Mouse (Mus musculus) midbrain, embryonic 15.5 days (tissue): ENCODE data around the gene Phf21a. TPM values are rescaled to one million over a fixed set of nuclear protein-coding genes. Genes with fewer than 3 reads are reported as not detected.

ENCODE experiments used
- microRNA counts: library from miRNA; unstranded; fragments of <30 nt; microRNA quantifications from one replicate; lab custom pipeline; 2016
- microRNA-seq: library from miRNA; unstranded; fragments of <30 nt; microRNA quantifications from one replicate; pipeline ENCODE4, GENCODE M21; 2016
- polyA plus RNA-seq: library from polyadenylated mRNA; unstranded; fragments of >200 nt; fragmentation: Nextera tagmentation; extraction: Ambion mirVana; gene quantifications from 2 replicates; pipeline ENCODE4 v1.2.1, GENCODE M21; 2015

Gene Phf21a
- polyA plus RNA-seq, 1 experiment from 2014 or later: 40.4 TPM

MicroRNA genes within 50 kb of the gene (microRNA counts, 519-probe panel; counts per million panel counts)
- microRNA mmu-miR-1955 (lab: Ali Mortazavi, UCI): 3,284 counts per million, percentile 76 among the panel's probes with 10 or more counts

Small RNAs within 50 kb of the gene (microRNA-seq; reads per million reads assigned to microRNA genes)
- gene Mir1955 (19.1 reads per million, percentile 36 among the genes with 10 or more reads in this experiment), gene Mir7000 (1.1 reads per million)

Other genes with a start within 250 kb of the Phf21a start
- 0.57 and 0.66 TPM in 2 replicates for gene Chrm4, start 165.9 kb upstream of the Phf21a start, polyA plus RNA-seq
- gene Mdk, start 160.8 kb upstream of the Phf21a start, polyA plus RNA-seq: 132 and 158 TPM in 2 replicates
- 0.20 and 0.31 TPM in 2 replicates for gene Gm9821, start 147.4 kb upstream of the Phf21a start, polyA plus RNA-seq
- gene Dgkz, start 117.3 kb upstream of the Phf21a start, polyA plus RNA-seq: 32.2 and 36.1 TPM in 2 replicates
- gene Creb3l1, start 68.6 kb upstream of the Phf21a start, polyA plus RNA-seq: 1.6 TPM in 2 replicates